Mouse (Mus musculus): ENCODE results near the gene Dffa. TPM values are rescaled to one million over a fixed set of nuclear protein-coding genes. Genes with fewer than 3 reads are reported as not detected.
A peak's percentile ranks its signal among the peaks of the same experiment; 100 is the strongest.
"Not testable (repeated sequence)": the region's sequence is repeated elsewhere in the genome, so short reads cannot be mapped to it uniquely, and the experiment has no call there.

Gene Dffa
- total and polyA plus RNA-seq, 2 experiments from 2014 or later: 18.0 to 24.3 TPM

GRCm38 (mm10) chr4:149166215-149166946, 62.4 kb downstream of the Dffa start, which contains the start of gene Pgd:
Gene Pgd (minus strand): TSS chr4:149166771.
- Histone ChIP-seq H3K9me3 (ENCODE audit: low read length) (no peaks in the 10 kb centered on the region), H3K4me3 (ENCODE audit: low read depth, low read length) (peak within 1 kb of the TSS; percentile 79), H3K9ac (peak within 1 kb of the TSS; percentile 64), H3K36me3 (ENCODE audit: insufficient read depth) (peaks cover 15% of the 10 kb centered on the region), H3K4me1 (ENCODE audit: insufficient read depth) (peaks cover 6% of the 10 kb centered on the region; the same call in 1 of the 2 replicates), H3K27me3 (ENCODE audit: insufficient read depth, low read length) (no peaks in the 10 kb centered on the region), H3K27ac (ENCODE audit: low read depth, low read length) (peak within 1 kb of the TSS; percentile 69), H3K4me2 (ENCODE audit: low read depth) (peak within 1 kb of the TSS; percentile 94)
- ATAC-seq (peak; percentile 100), DNase-seq (peak; percentile 96)
- 2% methylated on average over 59 of the region's 59 CpGs for WGBS
- no peak for TF ChIP-seq CTCF (IDR thresholded peaks at IDR 0.05; ENCODE audit: low read depth)

GRCm38 (mm10) chr4:149166957-149167611, 63.1 kb downstream of the Dffa start:
- Histone ChIP-seq H3K9ac (peak overlapping the region; percentile 31), H3K36me3 (ENCODE audit: insufficient read depth) (peaks cover 10% of the 10 kb centered on the region; the same call in 1 of the 2 replicates), H3K9me3 (ENCODE audit: low read length) (no peaks in the 10 kb centered on the region), H3K4me1 (ENCODE audit: insufficient read depth) (peaks cover 6% of the 10 kb centered on the region; the same call in 1 of the 2 replicates), H3K4me2 (ENCODE audit: low read depth) (peak overlapping the region; percentile 94), H3K4me3 (ENCODE audit: low read depth, low read length) (peak overlapping the region; percentile 79), H3K27ac (ENCODE audit: low read depth, low read length) (peak overlapping the region; percentile 29; the same call in 1 of the 2 replicates), H3K27me3 (ENCODE audit: insufficient read depth, low read length) (no peaks in the 10 kb centered on the region)
- ATAC-seq: peak; percentile 40
- no peak for DNase-seq
- no peak for TF ChIP-seq CTCF (IDR thresholded peaks at IDR 0.05; ENCODE audit: low read depth)
- under 1% methylated on average over 27 of the region's 27 CpGs for WGBS

- DNase-seq: no peak
These were observed 64.1 kb downstream of the Dffa start for GRCm38 (mm10) chr4:149168016-149168415.

GRCm38 (mm10) chr4:149169926-149170325, 66.0 kb downstream of the Dffa start:
- not testable (repeated sequence) for H3K36me3 ChIP-seq (ENCODE audit: insufficient read depth); H3K4me3 ChIP-seq (ENCODE audit: low read depth, low read length); H3K4me1 ChIP-seq (ENCODE audit: insufficient read depth); DNase-seq; H3K27me3 ChIP-seq (ENCODE audit: insufficient read depth, low read length); H3K27ac ChIP-seq (ENCODE audit: low read depth, low read length); H3K9me3 ChIP-seq (ENCODE audit: low read length); ATAC-seq; H3K4me2 ChIP-seq (ENCODE audit: low read depth); H3K9ac ChIP-seq
- 67% methylated on average over 7 of the region's 8 CpGs for WGBS

More at GRCm38 (mm10) chr4:149168016-149168415, 64.1 kb downstream of the Dffa start:
- Histone ChIP-seq H3K4me1 (ENCODE audit: insufficient read depth) (peaks cover 6% of the 10 kb centered on the region; the same call in 1 of the 2 replicates), H3K4me2 (ENCODE audit: low read depth) (no peak overlapping the region), H3K27me3 (ENCODE audit: insufficient read depth, low read length) (no peaks in the 10 kb centered on the region), H3K9me3 (ENCODE audit: low read length) (no peaks in the 10 kb centered on the region), H3K4me3 (ENCODE audit: low read depth, low read length) (no peak overlapping the region), H3K36me3 (ENCODE audit: insufficient read depth) (peaks cover 4% of the 10 kb centered on the region; the same call in 1 of the 2 replicates), H3K9ac (no peak overlapping the region), H3K27ac (ENCODE audit: low read depth, low read length) (no peak overlapping the region)
- TF ChIP-seq CTCF (IDR thresholded peaks at IDR 0.05; ENCODE audit: low read depth): no peak
- WGBS: 84% methylated on average over 2 of the region's 2 CpGs
- no peak for ATAC-seq

Other genes starting within 250 kb of the Dffa start
- 61.3 and 66.5 TPM in 2 replicates for gene Pex14, start 4.3 kb upstream of the Dffa start, total RNA-seq (2014; rRNA removed)
- 64.8 and 66.6 TPM in 2 replicates for gene Pex14, start 4.3 kb upstream of the Dffa start, polyA plus RNA-seq (2015; fragmentation: Nextera tagmentation; extraction: Ambion mirVana)
- 4.5 and 7.5 TPM in 2 replicates for gene Cort, start 22.6 kb downstream of the Dffa start, total RNA-seq (2014; rRNA removed)
- 7.8 and 10.9 TPM in 2 replicates for gene Cort, start 22.6 kb downstream of the Dffa start, polyA plus RNA-seq (2015; fragmentation: Nextera tagmentation; extraction: Ambion mirVana)
- 6.5 and 8.2 TPM in 2 replicates for gene Cenps, start 33.5 kb downstream of the Dffa start, total RNA-seq (2014; rRNA removed)
- 15.9 and 22.5 TPM in 2 replicates for gene Cenps, start 33.5 kb downstream of the Dffa start, polyA plus RNA-seq (2015; fragmentation: Nextera tagmentation; extraction: Ambion mirVana)
- gene Pgd, start 62.6 kb downstream of the Dffa start, total RNA-seq (2014; rRNA removed): 24.1 and 24.8 TPM in 2 replicates
- gene Pgd, start 62.6 kb downstream of the Dffa start, polyA plus RNA-seq (2015; fragmentation: Nextera tagmentation; extraction: Ambion mirVana): 79.8 and 86.0 TPM in 2 replicates
- 209 and 270 TPM in 2 replicates for gene Kif1b, start 203.5 kb downstream of the Dffa start, total RNA-seq (2014; rRNA removed)
- gene Kif1b, start 203.5 kb downstream of the Dffa start, polyA plus RNA-seq (2015; fragmentation: Nextera tagmentation; extraction: Ambion mirVana): 139 and 202 TPM in 2 replicates